Mouse (Mus musculus) stomach, postnatal 0 days (tissue): Measurements from ENCODE around the gene Clip1.

Experiments used
- CTCF ChIP-seq: IDR thresholded peaks from 2 replicates; pipeline ENCODE4 v1.5.1; 2016; ENCODE audit warnings: antibody characterized with exemption, low read depth, mild to moderate bottlenecking, moderate library complexity
- EP300 ChIP-seq: optimal IDR thresholded peaks from 2 replicates; pipeline ENCODE3; 2016; ENCODE audit warnings: antibody characterized with exemption

- TF ChIP-seq CTCF, result no peak
- TF ChIP-seq EP300, result no peak
These were observed 31.1 kb downstream of the Clip1 start for GRCm38 (mm10) chr5:123653287-123653801.
